Mouse (Mus musculus) erythroblast, embryonic 14.5 days (primary cell): ENCODE results near the gene Limk2. TPM values are rescaled to one million over a fixed set of nuclear protein-coding genes. Genes with fewer than 3 reads are reported as not detected.
A peak's percentile ranks its signal among the peaks of the same experiment; 100 is the strongest.

Experiments
- H3K27me3 ChIP-seq: 2 replicates; pipeline ENCODE4 v1.6.1; 2012; ENCODE audit warnings: inconsistent platforms; ENCODE audit not compliant: control insufficient read depth
- H3K36me3 ChIP-seq: 2 replicates; pipeline ENCODE4 v1.6.1; 2012; ENCODE audit warnings: mild to moderate bottlenecking, inconsistent platforms; ENCODE audit not compliant: control insufficient read depth
- H3K4me1 ChIP-seq: 2 replicates; pipeline ENCODE4 v1.6.1; 2012; ENCODE audit warnings: inconsistent platforms; ENCODE audit not compliant: control insufficient read depth
- H3K4me3 ChIP-seq: replicated peaks from 2 replicates; pipeline ENCODE3; 2012; ENCODE audit warnings: moderate library complexity, mild to moderate bottlenecking, inconsistent platforms
- H3K9me3 ChIP-seq: 2 replicates; pipeline ENCODE4 v1.6.1; 2012; ENCODE audit warnings: low read length, inconsistent platforms, mixed read lengths; ENCODE audit not compliant: control insufficient read depth
- GATA1 ChIP-seq: IDR thresholded peaks from 2 replicates; pipeline ENCODE4 v1.6.1; 2012; ENCODE audit warnings: low read length, inconsistent platforms, mixed read lengths
- TAL1 ChIP-seq: IDR thresholded peaks from 3 replicates; pipeline ENCODE4 v1.6.1; 2012; ENCODE audit warnings: low read length, inconsistent platforms, mixed read lengths
- polyA plus RNA-seq: library from polyadenylated mRNA; stranded (reverse); fragments of >175 nt; gene quantifications from 2 replicates; pipeline ENCODE4 v1.2.3, GENCODE M21; 2012

The Limk2 gene
- polyA plus RNA-seq, 1 experiment, result 1.4 TPM

DNA sequence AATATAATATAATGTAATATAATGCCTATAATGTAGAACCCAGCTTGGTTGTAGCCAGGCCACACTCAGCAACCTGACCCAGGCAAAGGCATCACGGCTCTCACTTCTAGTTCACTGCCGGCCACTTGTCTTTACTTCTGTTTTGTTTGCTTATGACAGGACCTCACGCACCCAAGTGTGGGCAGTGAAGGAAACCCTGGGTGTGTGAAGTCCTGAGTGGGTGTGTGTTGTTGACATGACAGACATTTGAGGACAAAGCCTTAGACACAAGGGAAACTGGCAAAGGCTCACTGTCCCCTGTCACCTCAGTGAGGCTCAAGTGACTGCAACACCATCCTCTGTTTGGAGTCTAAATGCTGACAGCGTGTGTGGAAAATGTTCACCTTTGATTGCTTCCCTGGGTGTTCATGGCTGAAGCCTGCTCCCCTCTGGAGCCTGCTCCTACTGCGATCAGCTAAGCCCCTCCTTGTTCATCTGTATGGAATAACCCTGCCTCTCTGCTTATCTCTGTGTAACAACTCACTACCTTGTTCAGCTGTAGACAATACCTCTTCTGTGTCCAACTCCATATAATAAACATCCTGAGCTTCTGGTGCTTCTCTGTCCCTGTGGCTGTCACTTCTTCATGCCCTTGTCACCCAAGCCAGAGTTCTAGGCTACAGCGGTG, 27.7 kb downstream of the Limk2 start:
- no peaks in the 10 kb centered on the region for H3K27me3 ChIP-seq
- no peak for TF ChIP-seq TAL1
- no peak for TF ChIP-seq GATA1
- H3K36me3 ChIP-seq, result peaks cover 18% of the 10 kb centered on the region
- H3K4me1 ChIP-seq, result peaks cover 35% of the 10 kb centered on the region
- no peak overlapping the region for H3K4me3 ChIP-seq
- H3K9me3 ChIP-seq, result peaks cover 2% of the 10 kb centered on the region

DNA sequence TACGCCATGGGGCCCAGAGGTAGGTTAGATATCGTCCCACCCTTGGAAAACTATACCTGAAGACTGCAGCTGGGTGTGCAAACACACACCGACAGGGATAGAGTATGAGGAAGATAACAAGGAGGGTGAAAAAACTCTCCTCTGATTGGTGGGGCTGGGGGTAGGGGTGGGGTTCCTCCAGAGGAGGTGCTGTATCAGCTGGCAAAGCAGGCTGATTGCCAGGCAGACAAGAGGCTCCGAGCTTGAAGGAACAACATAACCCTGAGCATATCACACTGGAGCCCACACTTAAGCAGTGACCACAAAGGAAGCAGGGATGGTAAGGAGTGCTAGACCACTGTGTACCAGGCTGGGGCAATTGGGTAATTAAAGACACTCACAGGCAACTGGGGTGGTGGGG, 29.6 kb downstream of the Limk2 start:
- H3K36me3 ChIP-seq, result peaks cover 12% of the 10 kb centered on the region
- H3K4me1 ChIP-seq, result peaks cover 20% of the 10 kb centered on the region
- peaks cover 2% of the 10 kb centered on the region for H3K9me3 ChIP-seq
- no peaks in the 10 kb centered on the region for H3K27me3 ChIP-seq
- TF ChIP-seq TAL1, result no peak
- TF ChIP-seq GATA1, result no peak
- H3K4me3 ChIP-seq, result no peak overlapping the region

GRCm38 (mm10) chr11:3374741-3375140, 34.2 kb downstream of the Limk2 start:
- H3K4me3 ChIP-seq, result no peak overlapping the region
- H3K36me3 ChIP-seq, result no peaks in the 10 kb centered on the region; the same call in 1 of the 2 replicates
- no peaks in the 10 kb centered on the region for H3K9me3 ChIP-seq
- H3K4me1 ChIP-seq, result peaks cover 24% of the 10 kb centered on the region
- H3K27me3 ChIP-seq, result no peaks in the 10 kb centered on the region
- no peak for TF ChIP-seq GATA1
- no peak for TF ChIP-seq TAL1

- H3K4me3 ChIP-seq, result no peak overlapping the region
- H3K9me3 ChIP-seq, result no peaks in the 10 kb centered on the region
- TF ChIP-seq TAL1, result no peak
- no peak for TF ChIP-seq GATA1
- no peaks in the 10 kb centered on the region; the same call in 1 of the 2 replicates for H3K36me3 ChIP-seq
- peaks cover 19% of the 10 kb centered on the region for H3K4me1 ChIP-seq
- no peaks in the 10 kb centered on the region for H3K27me3 ChIP-seq
Measured at GRCm38 (mm10) chr11:3374293-3374645, 34.7 kb downstream of the Limk2 start.

DNA sequence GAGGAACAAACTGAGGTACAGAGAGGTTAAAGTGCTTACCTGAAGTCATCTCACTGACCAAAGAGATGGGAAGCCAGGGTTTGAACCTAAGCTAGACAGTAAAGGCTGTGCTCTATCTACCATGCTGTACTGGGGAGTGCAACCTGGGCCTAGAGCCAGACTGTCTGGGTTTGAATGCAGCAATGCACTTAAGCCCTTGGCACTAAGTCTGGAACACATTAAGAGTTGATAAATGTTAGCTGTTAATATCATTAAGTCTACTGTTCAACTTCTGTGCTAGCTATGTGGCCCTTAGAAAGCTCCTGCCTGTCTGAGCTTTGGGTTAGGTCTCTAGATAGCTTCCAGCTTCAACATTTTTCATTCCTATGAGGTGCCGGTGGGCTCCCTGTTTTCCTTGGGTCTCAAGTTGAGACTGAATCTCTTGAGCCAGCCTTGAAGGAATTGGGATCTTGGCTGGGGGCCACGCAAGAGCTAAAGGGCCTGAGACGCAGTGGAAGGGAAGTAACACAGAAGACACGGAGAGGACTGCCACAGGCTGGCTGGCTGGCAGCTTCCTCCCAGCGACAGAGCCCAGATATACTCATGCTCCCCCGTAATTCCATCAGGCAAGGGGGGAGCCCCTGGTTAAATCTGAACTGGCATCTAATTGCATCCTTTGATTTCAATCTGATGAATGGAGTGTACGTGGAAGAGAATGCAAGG, 35.2 kb downstream of the Limk2 start:
- no peaks in the 10 kb centered on the region for H3K9me3 ChIP-seq
- H3K4me3 ChIP-seq, result no peak overlapping the region
- H3K4me1 ChIP-seq, result peaks cover 16% of the 10 kb centered on the region
- no peaks in the 10 kb centered on the region for H3K27me3 ChIP-seq
- no peaks in the 10 kb centered on the region; the same call in 1 of the 2 replicates for H3K36me3 ChIP-seq
- no peak for TF ChIP-seq TAL1
- TF ChIP-seq GATA1, result no peak

DNA sequence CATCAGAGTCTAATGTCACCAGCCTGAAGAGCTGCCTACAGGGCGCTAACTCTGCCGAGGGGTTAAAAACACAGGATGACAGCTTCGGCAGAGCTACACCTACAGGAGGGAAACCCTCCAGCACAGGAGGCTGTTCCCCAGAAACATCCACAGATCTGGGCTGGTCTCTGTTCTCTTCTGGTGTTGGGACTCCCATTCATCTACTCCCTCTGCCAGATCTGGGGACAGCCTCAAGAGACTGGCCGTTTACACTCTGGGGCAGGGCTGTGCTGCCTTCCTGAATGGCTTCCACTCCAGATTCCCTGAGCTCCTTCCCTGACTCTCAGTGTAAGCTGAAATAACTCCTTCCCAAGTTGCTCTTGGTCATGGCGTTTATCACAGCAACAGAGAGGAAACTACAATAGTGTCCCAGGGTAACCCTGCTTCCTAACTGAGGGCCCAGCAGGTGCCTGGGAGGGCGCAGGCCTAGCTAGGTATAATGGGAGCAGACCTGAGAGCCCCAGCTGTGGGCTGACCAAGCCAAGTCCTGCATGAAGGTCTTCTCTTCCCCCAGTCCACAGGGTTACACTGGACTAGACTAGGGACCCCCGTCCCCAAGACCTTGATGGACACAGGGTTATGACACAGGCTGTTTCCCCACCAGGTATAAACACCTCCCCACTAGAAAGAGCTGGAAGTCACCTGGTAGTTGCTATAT, 37.2 kb downstream of the Limk2 start:
- Histone ChIP-seq H3K27me3 (no peaks in the 10 kb centered on the region), H3K36me3 (no peaks in the 10 kb centered on the region), H3K9me3 (no peaks in the 10 kb centered on the region), H3K4me3 (peak overlapping the region; percentile 60), H3K4me1 (peaks cover 16% of the 10 kb centered on the region)
- TF ChIP-seq GATA1 (no peak), TAL1 (no peak)

- Histone ChIP-seq H3K9me3 (no peaks in the 10 kb centered on the region), H3K36me3 (no peaks in the 10 kb centered on the region), H3K27me3 (no peaks in the 10 kb centered on the region), H3K4me3 (peak overlapping the region; percentile 60), H3K4me1 (peaks cover 16% of the 10 kb centered on the region)
- TF ChIP-seq TAL1 (no peak), GATA1 (no peak)
Measured at GRCm38 (mm10) chr11:3370928-3371598, 37.9 kb downstream of the Limk2 start.

DNA sequence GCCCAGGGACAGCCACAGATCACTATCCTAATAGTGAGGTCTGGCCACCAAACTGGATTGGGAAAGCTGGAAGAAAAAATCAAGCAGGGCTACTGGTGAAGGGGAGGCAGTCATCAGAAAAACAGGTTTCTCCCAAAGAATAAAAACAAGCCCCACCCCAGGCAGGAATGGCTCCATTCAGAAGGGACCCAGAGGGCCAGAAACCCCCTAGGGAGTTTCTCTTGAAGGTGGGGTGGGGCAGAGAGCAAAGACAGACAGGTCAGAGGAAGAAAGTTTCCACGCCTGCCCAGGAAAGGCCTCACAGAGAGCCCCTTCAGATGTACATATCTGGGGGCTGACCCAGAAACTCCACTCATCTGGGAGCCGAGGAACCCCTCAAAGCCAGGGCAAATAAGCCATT, 38.8 kb downstream of the Limk2 start:
- H3K36me3 ChIP-seq, result no peaks in the 10 kb centered on the region
- no peak overlapping the region for H3K4me3 ChIP-seq
- H3K9me3 ChIP-seq, result no peaks in the 10 kb centered on the region
- H3K4me1 ChIP-seq, result peaks cover 16% of the 10 kb centered on the region
- TF ChIP-seq TAL1 (no peak), GATA1 (no peak)
- no peaks in the 10 kb centered on the region for H3K27me3 ChIP-seq

DNA sequence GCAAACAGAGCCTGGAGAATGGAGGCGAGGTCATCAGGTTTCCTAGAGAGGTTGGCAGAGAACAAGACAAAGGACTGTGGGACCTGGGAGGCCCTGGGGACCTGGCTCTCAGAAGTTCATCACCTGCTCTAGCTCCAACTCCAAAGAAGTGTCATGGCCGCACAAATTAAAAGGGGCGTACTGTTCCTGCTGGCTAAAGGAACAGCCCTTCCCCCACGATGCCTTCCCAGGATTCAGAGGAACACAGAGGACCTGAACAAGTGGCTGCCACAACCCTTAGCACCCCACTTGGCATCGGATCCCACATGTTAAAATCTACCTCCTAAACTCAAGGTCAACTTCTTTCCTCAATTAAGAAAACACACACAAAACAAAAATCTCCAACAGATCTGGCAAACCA, 39.5 kb downstream of the Limk2 start:
- H3K27me3 ChIP-seq, result no peaks in the 10 kb centered on the region
- H3K36me3 ChIP-seq, result no peaks in the 10 kb centered on the region
- TF ChIP-seq GATA1 (no peak), TAL1 (no peak)
- H3K4me1 ChIP-seq, result peaks cover 16% of the 10 kb centered on the region
- no peaks in the 10 kb centered on the region for H3K9me3 ChIP-seq
- H3K4me3 ChIP-seq, result no peak overlapping the region
